Mouse (Mus musculus): ENCODE results near the gene Reps1. TPM values are rescaled to one million over a fixed set of nuclear protein-coding genes. Genes with fewer than 3 reads are reported as not detected.
A peak's percentile ranks its signal among the peaks of the same experiment; 100 is the strongest.

Gene Reps1
- polyA plus RNA-seq, 1 experiment from 2014 or later, result 27.1 TPM

- no peaks in the 10 kb centered on the region for H3K9me3 ChIP-seq (ENCODE audit: control insufficient read depth, low read length)
Measured at GRCm38 (mm10) chr10:18022312-18022711, 33.3 kb upstream of the Reps1 start.

DNA sequence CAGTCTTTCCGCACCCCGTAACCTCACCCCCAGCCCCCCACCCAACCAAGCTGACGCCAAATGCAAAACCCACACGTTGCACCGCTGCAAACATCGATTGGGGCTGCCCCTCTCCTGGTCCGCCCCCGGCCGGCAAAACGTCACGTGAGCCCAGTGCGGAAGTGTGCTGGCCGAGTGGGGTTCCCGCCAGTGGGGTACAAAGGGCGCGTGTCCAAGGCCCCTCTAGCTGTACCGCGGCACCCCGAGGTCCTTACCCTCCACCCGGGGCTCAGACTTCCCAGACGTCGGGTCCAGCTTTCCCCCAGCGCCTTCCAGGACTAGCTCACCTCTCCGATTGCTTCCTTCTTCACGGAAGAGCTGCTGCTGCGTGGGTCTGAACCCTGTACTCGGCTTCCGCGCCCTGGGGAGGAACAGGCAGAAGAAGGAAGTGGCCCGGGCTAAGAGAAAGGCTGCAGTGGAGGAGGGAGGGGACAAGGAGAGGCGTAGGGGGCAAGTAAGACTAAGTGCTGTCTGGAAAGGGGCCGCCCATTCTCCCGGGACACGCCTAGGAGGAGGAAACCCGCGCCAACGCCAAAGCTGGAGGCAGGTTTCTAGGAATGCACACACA is 32.8 kb upstream of the Reps1 start, which contains the start of gene Abracl:
Gene Abracl (minus strand): TSS at position 548 of the 607 bp plus-strand sequence.
- H3K9ac ChIP-seq (ENCODE audit: low read length), result peak within 1 kb of the TSS; percentile 94
- H3K9me3 ChIP-seq (ENCODE audit: control insufficient read depth, low read length), result no peaks in the 10 kb centered on the region
- WGBS, result under 1% methylated on average over 37 of the region's 37 CpGs
- H3K36me3 ChIP-seq (ENCODE audit: control insufficient read depth, insufficient read depth, low read length), result peaks cover 2% of the 10 kb centered on the region; the same call in 1 of the 2 replicates
- ATAC-seq (ENCODE audit: low FRiP score) (peak; percentile 94), DNase-seq (ENCODE audit: low spot score, missing footprints) (peak; percentile 97)
- H3K27ac ChIP-seq (ENCODE audit: low read depth, low read length), result peak within 1 kb of the TSS; percentile 81
- H3K4me2 ChIP-seq, result peak within 1 kb of the TSS; percentile 75
- H3K27me3 ChIP-seq (ENCODE audit: control insufficient read depth, insufficient read depth, low read length), result no peaks in the 10 kb centered on the region
- peak within 1 kb of the TSS; percentile 72 for H3K4me3 ChIP-seq (ENCODE audit: low read depth, low read length)
- no peaks in the 10 kb centered on the region for H3K4me1 ChIP-seq (ENCODE audit: control insufficient read depth, insufficient read depth, low read length)

More at GRCm38 (mm10) chr10:18022312-18022711, 33.3 kb upstream of the Reps1 start:
- peak; percentile 78 for ATAC-seq (ENCODE audit: low FRiP score)
- Histone ChIP-seq H3K27ac (ENCODE audit: low read depth, low read length) (peak overlapping the region; percentile 81), H3K27me3 (ENCODE audit: control insufficient read depth, insufficient read depth, low read length) (no peaks in the 10 kb centered on the region), H3K9ac (ENCODE audit: low read length) (peak overlapping the region; percentile 94), H3K4me3 (ENCODE audit: low read depth, low read length) (peak overlapping the region; percentile 72), H3K4me1 (ENCODE audit: control insufficient read depth, insufficient read depth, low read length) (no peaks in the 10 kb centered on the region), H3K4me2 (peak overlapping the region; percentile 75), H3K36me3 (ENCODE audit: control insufficient read depth, insufficient read depth, low read length) (peaks cover 5% of the 10 kb centered on the region; the same call in 1 of the 2 replicates)
- peak; percentile 96 for DNase-seq (ENCODE audit: low spot score, missing footprints)
- WGBS, result under 1% methylated on average over 21 of the region's 21 CpGs

DNA sequence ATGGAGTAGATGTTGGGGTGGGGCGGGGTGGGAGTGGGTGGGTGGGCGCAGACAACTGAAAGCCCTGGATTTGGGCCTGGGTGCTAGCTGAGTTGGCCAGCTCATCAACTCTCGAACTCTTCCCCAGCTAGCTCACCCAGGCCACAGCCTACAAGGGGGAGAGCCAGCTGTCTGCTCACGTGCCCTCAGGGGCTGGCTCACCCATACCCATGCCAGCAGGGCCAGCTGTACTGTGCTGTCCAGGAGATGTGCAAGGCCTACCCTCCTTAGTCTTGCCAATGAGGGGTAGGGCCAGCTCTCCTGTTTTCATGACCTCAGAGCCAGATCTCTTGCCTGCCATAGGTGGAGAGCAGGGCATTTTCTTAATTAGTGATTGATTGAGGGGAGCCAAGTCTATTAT is 21.3 kb upstream of the Reps1 start:
- WGBS, result 88% methylated on average over 4 of the region's 4 CpGs
- no peaks in the 10 kb centered on the region for H3K27me3 ChIP-seq (ENCODE audit: control insufficient read depth, insufficient read depth, low read length)
- no peak overlapping the region for H3K9ac ChIP-seq (ENCODE audit: low read length)
- H3K9me3 ChIP-seq (ENCODE audit: control insufficient read depth, low read length), result no peaks in the 10 kb centered on the region
- ATAC-seq (ENCODE audit: low FRiP score) (no peak), DNase-seq (ENCODE audit: low spot score, missing footprints) (no peak)
- no peak overlapping the region for H3K4me3 ChIP-seq (ENCODE audit: low read depth, low read length)
- no peaks in the 10 kb centered on the region for H3K36me3 ChIP-seq (ENCODE audit: control insufficient read depth, insufficient read depth, low read length)
- no peak overlapping the region for H3K27ac ChIP-seq (ENCODE audit: low read depth, low read length)
- no peak overlapping the region for H3K4me2 ChIP-seq
- no peaks in the 10 kb centered on the region for H3K4me1 ChIP-seq (ENCODE audit: control insufficient read depth, insufficient read depth, low read length)

- no peak for ATAC-seq (ENCODE audit: low FRiP score)
- H3K27ac ChIP-seq (ENCODE audit: low read depth, low read length), result no peak overlapping the region
- no peak overlapping the region for H3K4me2 ChIP-seq
- no peaks in the 10 kb centered on the region for H3K36me3 ChIP-seq (ENCODE audit: control insufficient read depth, insufficient read depth, low read length)
- no peaks in the 10 kb centered on the region for H3K4me1 ChIP-seq (ENCODE audit: control insufficient read depth, insufficient read depth, low read length)
- H3K9me3 ChIP-seq (ENCODE audit: control insufficient read depth, low read length), result no peaks in the 10 kb centered on the region
- H3K4me3 ChIP-seq (ENCODE audit: low read depth, low read length), result no peak overlapping the region
- no peaks in the 10 kb centered on the region for H3K27me3 ChIP-seq (ENCODE audit: control insufficient read depth, insufficient read depth, low read length)
- 83% methylated on average over 5 of the region's 5 CpGs for WGBS
- no peak overlapping the region for H3K9ac ChIP-seq (ENCODE audit: low read length)
- no peak for DNase-seq (ENCODE audit: low spot score, missing footprints)
Measured at GRCm38 (mm10) chr10:18036849-18037248, 18.8 kb upstream of the Reps1 start.

DNA sequence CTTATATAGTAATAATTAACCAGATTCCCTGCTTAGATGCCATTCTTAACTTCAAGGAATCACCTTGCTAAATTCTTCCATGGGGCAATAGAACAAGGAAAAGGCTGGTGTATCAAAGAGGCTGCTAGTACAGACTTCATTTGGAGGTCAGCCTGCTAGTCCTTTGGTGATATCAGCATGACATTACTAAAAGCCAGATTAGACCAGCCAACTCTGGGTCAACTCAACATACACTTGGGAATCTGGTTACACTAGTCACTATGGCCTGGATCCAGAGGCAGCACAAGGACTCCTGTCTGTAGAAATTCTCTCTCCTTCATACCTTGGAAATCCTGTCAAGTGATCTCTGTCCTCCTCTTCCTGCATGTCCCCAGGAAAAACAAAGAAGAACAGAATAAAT is 9.3 kb upstream of the Reps1 start:
- H3K9ac ChIP-seq (ENCODE audit: low read length), result no peak overlapping the region
- H3K4me1 ChIP-seq (ENCODE audit: control insufficient read depth, insufficient read depth, low read length), result no peaks in the 10 kb centered on the region
- no peak overlapping the region for H3K27ac ChIP-seq (ENCODE audit: low read depth, low read length)
- no peak overlapping the region for H3K4me3 ChIP-seq (ENCODE audit: low read depth, low read length)
- H3K4me2 ChIP-seq, result no peak overlapping the region
- no peaks in the 10 kb centered on the region for H3K27me3 ChIP-seq (ENCODE audit: control insufficient read depth, insufficient read depth, low read length)
- H3K9me3 ChIP-seq (ENCODE audit: control insufficient read depth, low read length), result no peaks in the 10 kb centered on the region
- DNase-seq (ENCODE audit: low spot score, missing footprints) (peak; percentile 12), ATAC-seq (ENCODE audit: low FRiP score) (no peak)
- H3K36me3 ChIP-seq (ENCODE audit: control insufficient read depth, insufficient read depth, low read length), result no peaks in the 10 kb centered on the region

DNA sequence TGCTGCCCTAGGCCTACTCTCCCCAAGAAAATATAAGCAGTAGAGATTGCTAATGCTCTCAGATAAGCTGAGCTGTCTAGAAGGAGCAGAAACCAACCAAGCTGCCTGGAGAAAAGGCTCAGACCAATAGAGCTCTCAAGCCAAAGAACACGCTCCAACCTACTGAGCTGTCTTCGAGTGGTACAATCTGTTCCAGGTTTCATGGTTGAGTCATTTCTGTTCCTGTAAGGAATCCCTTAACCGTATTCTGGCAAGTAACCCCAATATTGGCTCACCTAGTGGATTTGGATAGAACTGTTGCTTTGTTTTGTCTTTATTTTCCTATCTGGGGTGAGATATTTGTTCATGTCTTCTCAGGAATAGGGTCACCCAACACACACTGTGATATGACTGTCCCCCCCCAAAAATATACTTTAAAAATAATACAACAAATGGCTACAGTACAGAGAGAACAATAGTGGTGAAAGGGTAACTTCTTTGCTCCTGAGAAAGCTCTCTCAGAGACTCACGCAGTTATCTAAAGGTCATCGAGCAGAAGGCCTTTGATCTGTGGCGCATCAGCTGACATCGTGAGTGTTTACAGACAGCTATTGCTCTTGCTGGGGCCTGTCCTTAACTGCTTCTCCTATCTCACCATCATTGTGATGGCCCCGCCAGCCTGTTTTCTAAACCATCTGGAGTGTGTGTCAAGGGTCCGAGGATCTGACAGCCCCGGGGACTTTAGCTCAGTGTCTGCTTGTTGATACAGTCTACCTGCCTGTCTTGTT is 8.1 kb upstream of the Reps1 start:
- peak; percentile 61 for DNase-seq (ENCODE audit: low spot score, missing footprints)
- no peak overlapping the region for H3K4me2 ChIP-seq
- no peak overlapping the region for H3K4me3 ChIP-seq (ENCODE audit: low read depth, low read length)
- no peaks in the 10 kb centered on the region for H3K4me1 ChIP-seq (ENCODE audit: control insufficient read depth, insufficient read depth, low read length)
- H3K27me3 ChIP-seq (ENCODE audit: control insufficient read depth, insufficient read depth, low read length), result no peaks in the 10 kb centered on the region
- no peak overlapping the region for H3K27ac ChIP-seq (ENCODE audit: low read depth, low read length)
- ATAC-seq (ENCODE audit: low FRiP score), result no peak
- no peaks in the 10 kb centered on the region for H3K36me3 ChIP-seq (ENCODE audit: control insufficient read depth, insufficient read depth, low read length)
- H3K9ac ChIP-seq (ENCODE audit: low read length), result no peak overlapping the region
- WGBS, result 88% methylated on average over 10 of the region's 10 CpGs
- no peaks in the 10 kb centered on the region for H3K9me3 ChIP-seq (ENCODE audit: control insufficient read depth, low read length)

DNA sequence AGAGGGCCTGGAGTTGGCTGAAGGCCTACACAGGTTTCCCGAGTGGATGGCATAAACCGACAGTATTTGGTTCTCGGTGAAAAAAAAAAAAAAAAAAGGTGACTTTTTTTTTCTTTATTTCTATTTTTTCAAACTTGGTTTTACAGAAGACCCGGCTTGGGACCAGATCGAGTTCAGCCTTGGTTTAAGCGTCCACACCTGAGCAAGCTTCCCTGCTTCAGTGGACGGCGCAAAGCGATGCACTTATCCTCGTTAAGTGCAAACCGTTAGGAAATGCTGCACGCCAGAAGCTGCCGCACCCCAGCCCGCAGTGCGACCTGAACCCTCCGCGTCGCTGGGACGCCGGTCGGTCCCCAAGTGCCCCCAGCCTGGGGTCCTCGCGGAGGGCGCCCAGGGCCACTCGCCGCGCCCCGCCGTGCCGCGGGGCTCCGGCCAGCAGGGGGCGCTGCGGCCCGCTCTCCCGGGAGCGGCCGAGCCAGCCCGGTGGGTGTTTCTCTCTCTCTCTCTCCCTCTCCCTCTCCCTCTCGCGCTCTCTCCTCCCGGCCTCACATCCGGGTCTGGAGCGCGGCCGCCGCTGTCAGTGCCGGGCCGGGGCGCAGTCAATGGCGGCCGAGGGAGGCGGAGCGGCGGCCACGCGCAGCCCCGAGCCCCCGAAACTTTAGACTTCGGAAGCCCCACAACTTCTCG is 509 bp upstream of the Reps1 start:
- Histone ChIP-seq H3K27ac (ENCODE audit: low read depth, low read length) (peak overlapping the region; percentile 87), H3K4me2 (peak overlapping the region; percentile 74), H3K4me3 (ENCODE audit: low read depth, low read length) (peak overlapping the region; percentile 98), H3K4me1 (ENCODE audit: control insufficient read depth, insufficient read depth, low read length) (peaks cover 11% of the 10 kb centered on the region), H3K27me3 (ENCODE audit: control insufficient read depth, insufficient read depth, low read length) (no peaks in the 10 kb centered on the region), H3K9me3 (ENCODE audit: control insufficient read depth, low read length) (no peaks in the 10 kb centered on the region), H3K9ac (ENCODE audit: low read length) (peak overlapping the region; percentile 95), H3K36me3 (ENCODE audit: control insufficient read depth, insufficient read depth, low read length) (no peaks in the 10 kb centered on the region)
- ATAC-seq (ENCODE audit: low FRiP score), result peak; percentile 98
- DNase-seq (ENCODE audit: low spot score, missing footprints), result peak; percentile 99
- WGBS, result 3% methylated on average over 53 of the region's 61 CpGs

- no peak for ATAC-seq (ENCODE audit: low FRiP score)
- Histone ChIP-seq H3K4me2 (peak overlapping the region; percentile 74), H3K4me1 (ENCODE audit: control insufficient read depth, insufficient read depth, low read length) (peaks cover 11% of the 10 kb centered on the region), H3K9ac (ENCODE audit: low read length) (peak overlapping the region; percentile 95), H3K27ac (ENCODE audit: low read depth, low read length) (peak overlapping the region; percentile 87; the same call in 1 of the 2 replicates), H3K36me3 (ENCODE audit: control insufficient read depth, insufficient read depth, low read length) (no peaks in the 10 kb centered on the region), H3K9me3 (ENCODE audit: control insufficient read depth, low read length) (no peaks in the 10 kb centered on the region), H3K27me3 (ENCODE audit: control insufficient read depth, insufficient read depth, low read length) (no peaks in the 10 kb centered on the region), H3K4me3 (ENCODE audit: low read depth, low read length) (peak overlapping the region; percentile 98)
- WGBS, result under 1% methylated on average over 8 of the region's 8 CpGs
- peak; percentile 93 for DNase-seq (ENCODE audit: low spot score, missing footprints)
Measured at GRCm38 (mm10) chr10:18056391-18056745, 707 bp downstream of the Reps1 start.

Measured in midbrain, embryonic 11.5 days (tissue).